Comparison of ENCODE assay signal across 26 mouse cellular contexts in the genomic region with DNA sequence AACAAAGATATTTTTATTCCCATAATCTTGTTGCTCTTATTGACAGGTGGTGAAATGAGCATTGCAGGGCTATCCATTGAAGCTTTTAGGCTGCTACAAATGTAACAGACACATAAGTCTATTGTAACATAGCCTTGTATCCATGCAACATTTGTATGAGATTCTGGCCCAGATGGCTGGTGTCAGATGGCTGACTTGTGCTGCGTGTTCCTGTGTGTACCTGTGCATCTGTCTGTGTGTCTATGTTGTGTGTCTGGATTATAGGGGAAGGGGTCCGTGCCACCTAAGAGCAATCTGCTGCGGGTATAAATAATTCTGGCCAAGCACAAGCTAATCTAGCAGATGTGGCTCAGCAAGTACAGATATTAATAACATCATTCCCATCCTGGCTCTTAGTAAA. TPM values are rescaled to one million over a fixed set of nuclear protein-coding genes. Genes with fewer than 3 reads are reported as not detected.
"Had no signal": no experiment of that assay in that cellular context is flagged by ENCODE, and none has a peak within 500 bp of the region (broad histone marks: within the 10 kb centered on the region; RNA-seq: fewer than 3 reads in every experiment).

No protein-coding gene starts in this region.

- H3K4me3 ChIP-seq: intestine, embryonic 15.5 days; kidney, embryonic 15.5 days; limb, embryonic 12.5 days; limb, embryonic 15.5 days; midbrain, embryonic 12.5 days; midbrain, embryonic 15.5 days; neural tube, embryonic 12.5 days; neural tube, embryonic 15.5 days had no signal

- H3K27ac ChIP-seq: intestine, embryonic 15.5 days; kidney, embryonic 15.5 days; limb, embryonic 12.5 days; limb, embryonic 15.5 days; liver, embryonic 14.5 days; macrophage; midbrain, embryonic 12.5 days; midbrain, embryonic 15.5 days; neural tube, embryonic 12.5 days; neural tube, embryonic 15.5 days had no signal

- DNase-seq: kidney, adult 11 months; kidney, adult 8-10 months; kidney, postnatal 10 days; kidney, postnatal 36 days; left cerebral cortex, postnatal 4 days; liver, postnatal 0 days; lung, embryonic 14.5 days; right cerebral cortex, adult 18-20 months; right cerebral cortex, postnatal 14 days; right cerebral cortex, postnatal 4 days; thymus, adult 2 months; thymus, postnatal 14 days; thymus, postnatal 4 days had no signal

RNA-seq across cellular contexts. Expression of a gene that starts 8.9 kb away (rescaled TPM):
- total RNA-seq: left cerebral cortex, adult 8-10 months; left cerebral cortex, postnatal 14 days; left cerebral cortex, postnatal 4 days; megakaryocyte, adult 5-6 weeks had no signal

RNA-seq across cellular contexts. Expression of a gene that starts 38.4 kb away (rescaled TPM):
- total RNA-seq: megakaryocyte, adult 5-6 weeks had no signal

RNA-seq across cellular contexts. Expression of a gene that starts 46.7 kb away (rescaled TPM):
- total RNA-seq: left cerebral cortex, adult 8-10 months; left cerebral cortex, postnatal 14 days; left cerebral cortex, postnatal 4 days; megakaryocyte, adult 5-6 weeks had no signal

RNA-seq across cellular contexts. Expression of a gene that starts 56.1 kb away (rescaled TPM):
- total RNA-seq: left cerebral cortex, adult 8-10 months; left cerebral cortex, postnatal 14 days; left cerebral cortex, postnatal 4 days; megakaryocyte, adult 5-6 weeks had no signal
